Mouse (Mus musculus) brain, adult 10 weeks (tissue): ENCODE data around the gene Scube3. TPM values are rescaled to one million over a fixed set of nuclear protein-coding genes. Genes with fewer than 3 reads are reported as not detected.

ENCODE experiments used
- polyA plus RNA-seq: library from polyadenylated mRNA; stranded (reverse); fragments of 350-450 nt; fragmentation: Illumina TruSeq; extraction: RNeasy Lipid Tissue Mini Kit (QIAGEN cat#74804); gene quantifications from one replicate; pipeline ENCODE4 v1.2.3, GENCODE M21; 2015; ENCODE audit warnings: low read depth, low replicate concordance

Scube3 gene
- polyA plus RNA-seq: 2.9 TPM

GRCm38 (mm10) chr17:28141771-28142699 lies at the start of gene Scube3:
TSS of gene Scube3 (plus strand) at chr17:28142141.

GRCm38 (mm10) chr17:28176775-28177539 lies 35.0 kb downstream of the Scube3 start, which contains the start of gene Zfp523:
TSS of gene Zfp523 (plus strand) at chr17:28177129.

GRCm38 (mm10) chr17:28207591-28208313 lies 65.8 kb downstream of the Scube3 start, which contains the start of gene Def6:
TSS of gene Def6 (plus strand) at chr17:28207778.

Other genes with a start within 250 kb of the Scube3 start
- 23.7 TPM for gene Anks1, start 232.8 kb upstream of the Scube3 start, polyA plus RNA-seq
- gene Taf11, start 232.3 kb upstream of the Scube3 start, polyA plus RNA-seq: 62.3 TPM
- gene Tcp11, start 61.5 kb upstream of the Scube3 start, polyA plus RNA-seq: 0.89 TPM
- gene Zfp523, start 35.0 kb downstream of the Scube3 start, polyA plus RNA-seq: 92.9 TPM
- gene Def6, start 65.6 kb downstream of the Scube3 start, polyA plus RNA-seq: 1.7 TPM
- gene Ppard, start 90.6 kb downstream of the Scube3 start, polyA plus RNA-seq: 15.0 TPM
- gene Fance, start 171.4 kb downstream of the Scube3 start, polyA plus RNA-seq: 21.7 TPM
- gene Rpl10a, start 186.3 kb downstream of the Scube3 start, polyA plus RNA-seq: 605 TPM
- 1.9 TPM for gene Tead3, start 208.7 kb downstream of the Scube3 start, polyA plus RNA-seq
- gene Tulp1, start 223.1 kb downstream of the Scube3 start, polyA plus RNA-seq: not detected